Mouse (Mus musculus): ENCODE results near the gene Prdx1. TPM values are rescaled to one million over a fixed set of nuclear protein-coding genes. Genes with fewer than 3 reads are reported as not detected.
A peak's percentile ranks its signal among the peaks of the same experiment; 100 is the strongest.

Prdx1 gene
- 134 and 410 TPM in 2 replicates for polyA plus RNA-seq (2011; ENCODE audit: insufficient read depth, insufficient read length, low replicate concordance, missing spikeins)

- H3K27ac ChIP-seq (ENCODE audit: control insufficient read depth, insufficient read depth, low read depth, low read length, poor library complexity): peak within 1 kb of the TSS; percentile 90
- TF ChIP-seq POLR2A (IDR thresholded peaks at IDR 0.05; ENCODE audit: borderline replicate concordance, control insufficient read depth, low read depth, low read length) (peak; percentile 90; the same call in 1 of the 2 replicates), CTCF (IDR thresholded peaks at IDR 0.05; ENCODE audit: control insufficient read depth, insufficient read depth, low read length) (peak; percentile 87)
- H3K4me3 ChIP-seq (replicated peaks; ENCODE audit: control insufficient read depth, low read depth, low read length): peak within 1 kb of the TSS; percentile 72
- WGBS: under 1% methylated on average over 56 of the region's 56 CpGs
- no peaks in the 10 kb centered on the region; the same call in 1 of the 2 replicates for H3K4me1 ChIP-seq (ENCODE audit: control insufficient read depth, insufficient read depth, low read length)
These were observed at the start of gene Prdx1 for GRCm38 (mm10) chr4:116685402-116686061. Gene Prdx1, plus strand, starts transcription at chr4:116685544.

- no peak overlapping the region for H3K4me3 ChIP-seq (replicated peaks; ENCODE audit: control insufficient read depth, low read depth, low read length)
- H3K4me1 ChIP-seq (ENCODE audit: control insufficient read depth, insufficient read depth, low read length): no peaks in the 10 kb centered on the region
- 91% methylated on average over 6 of the region's 6 CpGs for WGBS
- TF ChIP-seq CTCF (IDR thresholded peaks at IDR 0.05; ENCODE audit: control insufficient read depth, insufficient read depth, low read length) (no peak), POLR2A (IDR thresholded peaks at IDR 0.05; ENCODE audit: borderline replicate concordance, control insufficient read depth, low read depth, low read length) (no peak)
- H3K27ac ChIP-seq (ENCODE audit: control insufficient read depth, insufficient read depth, low read depth, low read length, poor library complexity): no peak overlapping the region
These were observed 46.5 kb upstream of the Prdx1 start for GRCm38 (mm10) chr4:116638821-116639220.

- WGBS: 92% methylated on average over 1 of the region's 1 CpGs
- Histone ChIP-seq H3K4me1 (ENCODE audit: control insufficient read depth, insufficient read depth, low read length) (no peaks in the 10 kb centered on the region; the same call in 1 of the 2 replicates), H3K27ac (ENCODE audit: control insufficient read depth, insufficient read depth, low read depth, low read length, poor library complexity) (no peak overlapping the region), H3K4me3 (replicated peaks; ENCODE audit: control insufficient read depth, low read depth, low read length) (no peak overlapping the region)
- TF ChIP-seq POLR2A (IDR thresholded peaks at IDR 0.05; ENCODE audit: borderline replicate concordance, control insufficient read depth, low read depth, low read length) (no peak), CTCF (IDR thresholded peaks at IDR 0.05; ENCODE audit: control insufficient read depth, insufficient read depth, low read length) (no peak)
These were observed 43.3 kb upstream of the Prdx1 start for GRCm38 (mm10) chr4:116642071-116642470.

- TF ChIP-seq CTCF (IDR thresholded peaks at IDR 0.05; ENCODE audit: control insufficient read depth, insufficient read depth, low read length) (peak; percentile 55), POLR2A (IDR thresholded peaks at IDR 0.05; ENCODE audit: borderline replicate concordance, control insufficient read depth, low read depth, low read length) (no peak)
These were observed 41.0 kb upstream of the Prdx1 start for GRCm38 (mm10) chr4:116644326-116644725.

DNA sequence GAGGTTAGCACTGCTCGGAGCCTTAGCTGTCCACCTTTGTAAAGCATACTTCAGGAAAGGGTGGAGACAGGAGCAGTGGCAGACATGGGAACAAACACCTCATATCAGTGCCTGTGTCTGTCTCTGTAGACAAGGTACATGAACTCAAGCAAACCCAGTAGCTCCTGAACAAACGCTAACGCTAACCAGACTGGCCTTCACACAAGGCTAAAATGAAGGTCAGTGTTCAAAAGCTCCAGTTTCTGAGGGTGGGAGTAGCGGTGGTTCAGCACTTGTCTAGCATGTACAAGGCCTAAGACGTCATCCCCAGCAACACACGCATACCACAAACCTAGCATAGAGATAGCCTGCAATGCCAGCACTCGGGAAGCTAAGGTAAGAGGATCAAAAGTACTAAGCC is 39.7 kb upstream of the Prdx1 start:
- Histone ChIP-seq H3K4me3 (replicated peaks; ENCODE audit: control insufficient read depth, low read depth, low read length) (no peak overlapping the region), H3K4me1 (ENCODE audit: control insufficient read depth, insufficient read depth, low read length) (no peaks in the 10 kb centered on the region; the same call in 1 of the 2 replicates), H3K27ac (ENCODE audit: control insufficient read depth, insufficient read depth, low read depth, low read length, poor library complexity) (no peak overlapping the region)
- no peak for TF ChIP-seq CTCF (IDR thresholded peaks at IDR 0.05; ENCODE audit: control insufficient read depth, insufficient read depth, low read length)
- no peak for TF ChIP-seq POLR2A (IDR thresholded peaks at IDR 0.05; ENCODE audit: borderline replicate concordance, control insufficient read depth, low read depth, low read length)
- WGBS: 85% methylated on average over 7 of the region's 7 CpGs

More at GRCm38 (mm10) chr4:116644326-116644725, 41.0 kb upstream of the Prdx1 start:
- no peaks in the 10 kb centered on the region; the same call in 1 of the 2 replicates for H3K4me1 ChIP-seq (ENCODE audit: control insufficient read depth, insufficient read depth, low read length)
- H3K4me3 ChIP-seq (replicated peaks; ENCODE audit: control insufficient read depth, low read depth, low read length): no peak overlapping the region
- H3K27ac ChIP-seq (ENCODE audit: control insufficient read depth, insufficient read depth, low read depth, low read length, poor library complexity): no peak overlapping the region
- WGBS: 43% methylated on average over 6 of the region's 6 CpGs

GRCm38 (mm10) chr4:116649411-116649810 is 35.9 kb upstream of the Prdx1 start:
- 91% methylated on average over 2 of the region's 2 CpGs for WGBS
- TF ChIP-seq POLR2A (IDR thresholded peaks at IDR 0.05; ENCODE audit: borderline replicate concordance, control insufficient read depth, low read depth, low read length): no peak
- TF ChIP-seq CTCF (IDR thresholded peaks at IDR 0.05; ENCODE audit: control insufficient read depth, insufficient read depth, low read length): no peak
- Histone ChIP-seq H3K4me3 (replicated peaks; ENCODE audit: control insufficient read depth, low read depth, low read length) (no peak overlapping the region), H3K27ac (ENCODE audit: control insufficient read depth, insufficient read depth, low read depth, low read length, poor library complexity) (no peak overlapping the region), H3K4me1 (ENCODE audit: control insufficient read depth, insufficient read depth, low read length) (no peaks in the 10 kb centered on the region; the same call in 1 of the 2 replicates)

DNA sequence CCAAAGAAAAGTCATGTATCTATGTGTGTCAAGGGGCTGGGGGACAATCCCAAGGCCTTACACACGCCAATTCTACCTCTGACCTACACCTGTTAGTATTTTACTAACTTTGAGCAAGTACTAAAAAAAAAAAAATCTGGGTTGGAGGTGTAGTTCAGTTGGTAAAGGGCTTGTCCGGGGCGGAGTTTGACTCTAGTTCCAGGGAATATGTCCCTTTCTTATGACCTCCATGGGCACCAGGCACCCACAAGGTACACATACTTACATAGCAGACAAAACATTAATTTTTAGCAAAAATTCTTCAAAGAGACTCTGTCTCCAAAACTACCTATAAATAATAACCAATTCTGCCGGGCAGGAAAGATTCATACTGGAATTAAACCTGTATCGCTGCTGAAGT is 35.0 kb upstream of the Prdx1 start:
- Histone ChIP-seq H3K27ac (ENCODE audit: control insufficient read depth, insufficient read depth, low read depth, low read length, poor library complexity) (no peak overlapping the region), H3K4me1 (ENCODE audit: control insufficient read depth, insufficient read depth, low read length) (no peaks in the 10 kb centered on the region; the same call in 1 of the 2 replicates), H3K4me3 (replicated peaks; ENCODE audit: control insufficient read depth, low read depth, low read length) (peak overlapping the region; percentile 85)
- WGBS: 38% methylated on average over 5 of the region's 5 CpGs
- TF ChIP-seq POLR2A (IDR thresholded peaks at IDR 0.05; ENCODE audit: borderline replicate concordance, control insufficient read depth, low read depth, low read length) (no peak), CTCF (IDR thresholded peaks at IDR 0.05; ENCODE audit: control insufficient read depth, insufficient read depth, low read length) (no peak)

DNA sequence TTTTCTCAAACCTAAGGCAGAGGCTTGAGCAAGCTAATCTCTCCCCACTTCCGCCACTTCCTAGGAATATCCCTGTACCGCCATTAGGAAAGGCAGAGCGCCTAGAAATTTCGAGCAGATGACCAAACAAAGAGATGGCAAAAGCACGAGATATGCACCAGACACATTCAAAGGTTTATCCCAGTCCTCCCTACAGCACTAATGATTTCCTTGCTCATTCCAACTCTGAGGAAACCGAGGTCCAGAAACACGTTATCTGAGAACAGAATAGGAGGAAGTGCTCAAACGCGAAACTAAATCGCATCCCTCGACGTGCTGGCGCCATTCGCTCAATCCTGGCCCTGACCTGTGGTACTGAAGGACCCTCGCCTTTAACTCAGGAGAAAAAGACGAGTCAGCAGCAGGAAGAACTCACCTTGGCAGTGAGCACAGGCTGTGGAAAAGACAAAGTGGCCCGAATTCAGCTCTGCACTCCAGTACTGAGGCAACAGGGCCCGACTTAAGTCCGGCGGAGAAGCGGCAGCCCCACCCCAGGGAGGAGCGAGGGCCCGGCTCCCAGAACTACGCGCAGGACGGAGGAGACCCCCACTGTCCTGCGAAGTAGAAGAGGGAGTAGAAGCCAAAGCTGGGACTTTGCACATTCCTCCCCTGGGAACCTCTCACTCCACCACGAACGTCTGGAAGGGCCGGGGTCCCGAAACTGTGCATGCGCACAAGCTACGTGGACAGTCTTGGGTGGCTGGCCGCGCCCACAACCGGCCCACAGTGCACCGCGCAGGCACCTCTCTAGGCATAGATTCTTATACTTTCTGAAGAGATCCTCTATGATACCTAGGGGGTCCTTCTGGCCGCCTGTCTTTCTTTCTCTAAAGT is 34.2 kb upstream of the Prdx1 start, which contains the start of gene Akr1a1:
Gene Akr1a1 (minus strand): TSS at position 757 of the 873 bp plus-strand sequence.
- H3K4me1 ChIP-seq (ENCODE audit: control insufficient read depth, insufficient read depth, low read length): no peaks in the 10 kb centered on the region; the same call in 1 of the 2 replicates
- H3K27ac ChIP-seq (ENCODE audit: control insufficient read depth, insufficient read depth, low read depth, low read length, poor library complexity): peak within 1 kb of the TSS; percentile 17
- under 1% methylated on average over 39 of the region's 39 CpGs for WGBS
- TF ChIP-seq CTCF (IDR thresholded peaks at IDR 0.05; ENCODE audit: control insufficient read depth, insufficient read depth, low read length) (no peak), POLR2A (IDR thresholded peaks at IDR 0.05; ENCODE audit: borderline replicate concordance, control insufficient read depth, low read depth, low read length) (peak; percentile 64)
- H3K4me3 ChIP-seq (replicated peaks; ENCODE audit: control insufficient read depth, low read depth, low read length): peak within 1 kb of the TSS; percentile 85

Data from bone marrow, adult 2 months (tissue).